Mouse (Mus musculus) 3T3-L1 (cell line): ENCODE data around the gene Hrasls5.
A peak's percentile ranks its signal among the peaks of the same experiment; 100 is the strongest.

Experiments
- DNase-seq: peaks from one replicate; pipeline ENCODE4 v3.0.0-alpha.2; 2015; ENCODE audit warnings: low read depth, low spot score

The Hrasls5 gene

GRCm38 (mm10) chr19:7606801-7607689 is 5.3 kb upstream of the Hrasls5 start, which contains the start of gene Lgals12:
Lgals12 (minus strand) TSS chr19:7607193.
- DNase-seq = no peak

- DNase-seq = no peak
These were observed 4.6 kb upstream of the Hrasls5 start for GRCm38 (mm10) chr19:7607690-7608201.

GRCm38 (mm10) chr19:7613151-7613550 is 810 bp downstream of the Hrasls5 start:
- DNase-seq = no peak

- no peak for DNase-seq
These were observed 4.0 kb downstream of the Hrasls5 start for GRCm38 (mm10) chr19:7616231-7616930.

GRCm38 (mm10) chr19:7617085-7617484 is 4.7 kb downstream of the Hrasls5 start:
- DNase-seq = no peak

GRCm38 (mm10) chr19:7617696-7618095 is 5.4 kb downstream of the Hrasls5 start:
- peak; percentile 83 for DNase-seq

GRCm38 (mm10) chr19:7633021-7633420 is 20.7 kb downstream of the Hrasls5 start:
- DNase-seq = no peak

GRCm38 (mm10) chr19:7633786-7634185 is 21.4 kb downstream of the Hrasls5 start:
- DNase-seq = no peak

GRCm38 (mm10) chr19:7648913-7649666 is 36.7 kb downstream of the Hrasls5 start:
- DNase-seq = no peak

- no peak for DNase-seq
These were observed 59.7 kb downstream of the Hrasls5 start for GRCm38 (mm10) chr19:7672033-7672432.

GRCm38 (mm10) chr19:7687988-7688387 is 75.6 kb downstream of the Hrasls5 start:
- DNase-seq = no peak
